Mouse (Mus musculus): Measurements from ENCODE around the gene Vwa5b1. TPM values are rescaled to one million over a fixed set of nuclear protein-coding genes. Genes with fewer than 3 reads are reported as not detected.

The Vwa5b1 gene
- total and polyA plus RNA-seq, 3 experiments, result not detected

DNA sequence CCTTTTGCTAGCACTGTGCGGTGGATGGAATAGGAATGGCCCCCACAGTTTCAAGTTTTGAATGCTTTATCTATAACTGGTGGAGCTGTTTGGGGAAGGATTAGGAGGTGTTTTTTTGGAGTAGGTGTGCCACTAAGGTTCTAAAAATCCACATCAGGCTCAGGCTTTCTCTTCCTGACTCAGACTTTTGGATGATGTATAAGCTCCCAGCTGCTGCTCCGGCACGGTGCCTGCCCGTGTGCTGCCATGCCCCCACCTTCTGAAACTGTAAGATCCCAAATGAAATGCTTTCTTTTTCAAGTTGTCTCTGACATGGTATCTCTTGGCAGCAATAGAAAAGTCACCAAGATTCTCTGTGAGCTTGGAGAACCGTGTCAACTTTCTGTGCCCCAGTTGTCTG lies 84.1 kb downstream of the Vwa5b1 start:
- Histone ChIP-seq H3K36me3 (ENCODE audit: control insufficient read depth in 1 of 2, insufficient read depth in 2 of 2, low read length in 2 of 2) (no peaks in the 10 kb centered on the region), H3K27me3 (ENCODE audit: control insufficient read depth in 1 of 2, insufficient read depth in 2 of 2, low read length in 2 of 2) (no peaks in the 10 kb centered on the region), H3K27ac (ENCODE audit: control insufficient read depth, low read depth, low read length) (no peak overlapping the region), H3K79me2 (ENCODE audit: control insufficient read depth, insufficient read depth, low read length, poor library complexity) (no peaks in the 10 kb centered on the region), H3K9ac (ENCODE audit: control insufficient read depth, low read depth, low read length, poor library complexity, severe bottlenecking) (no peak overlapping the region), H3K4me1 (ENCODE audit: control insufficient read depth in 1 of 2, insufficient read depth in 2 of 2, low read length in 2 of 2) (no peaks in the 10 kb centered on the region), H3K4me3 (ENCODE audit: control insufficient read depth in 1 of 2, insufficient read depth in 1 of 2, low read depth in 2 of 2, low read length in 2 of 2) (no peak overlapping the region), H3K9me3 (replicated peaks; ENCODE audit: insufficient read depth, low read length) (no peaks in the 10 kb centered on the region)
- DNase-seq (ENCODE audit: low read depth, low spot score), result no peak
- no peak for TF ChIP-seq EP300 (IDR thresholded peaks at IDR 0.05; ENCODE audit: low read depth in 1 of 2, low read length in 2 of 2)
- no peak for TF ChIP-seq TCF12 (IDR thresholded peaks at IDR 0.05; ENCODE audit: low read depth, low read length)
- TF ChIP-seq MXI1 (IDR thresholded peaks at IDR 0.05; ENCODE audit: low read depth, low read length), result no peak
- no peak for TF ChIP-seq KAT2A (conservative IDR thresholded peaks at IDR 0.05; ENCODE audit: low read depth, low read length)
- no peak for TF ChIP-seq ETS1 (IDR thresholded peaks at IDR 0.05; ENCODE audit: low read depth, low read length)
- TF ChIP-seq POLR2AphosphoS2 (IDR thresholded peaks at IDR 0.05; ENCODE audit: low read length), result no peak
- TF ChIP-seq HCFC1 (IDR thresholded peaks at IDR 0.05; ENCODE audit: low read depth, low read length), result no peak
- TF ChIP-seq UBTF (IDR thresholded peaks at IDR 0.05; ENCODE audit: borderline replicate concordance, insufficient read depth, low read depth, low read length), result no peak
- TF ChIP-seq MAX (IDR thresholded peaks at IDR 0.05; ENCODE audit: low read length), result no peak
- TF ChIP-seq MAFK (IDR thresholded peaks at IDR 0.05; ENCODE audit: borderline replicate concordance, low read depth, low read length), result no peak
- no peak for TF ChIP-seq BHLHE40 (IDR thresholded peaks at IDR 0.05; ENCODE audit: borderline replicate concordance, low read depth, low read length)
- TF ChIP-seq MEF2A (IDR thresholded peaks at IDR 0.05; ENCODE audit: extremely low read depth, insufficient replicate concordance, low read depth, low read length, poor library complexity, severe bottlenecking), result no peak

GRCm38 (mm10) chr4:138550557-138550956 lies 85.1 kb downstream of the Vwa5b1 start:
- Histone ChIP-seq H3K36me3 (ENCODE audit: control insufficient read depth in 1 of 2, insufficient read depth in 2 of 2, low read length in 2 of 2) (no peaks in the 10 kb centered on the region), H3K79me2 (ENCODE audit: control insufficient read depth, insufficient read depth, low read length, poor library complexity) (no peaks in the 10 kb centered on the region), H3K9me3 (replicated peaks; ENCODE audit: insufficient read depth, low read length) (no peaks in the 10 kb centered on the region), H3K9ac (ENCODE audit: control insufficient read depth, low read depth, low read length, poor library complexity, severe bottlenecking) (no peak overlapping the region), H3K27me3 (ENCODE audit: control insufficient read depth in 1 of 2, insufficient read depth in 2 of 2, low read length in 2 of 2) (no peaks in the 10 kb centered on the region), H3K4me3 (ENCODE audit: control insufficient read depth in 1 of 2, insufficient read depth in 1 of 2, low read depth in 2 of 2, low read length in 2 of 2) (no peak overlapping the region), H3K4me1 (ENCODE audit: control insufficient read depth in 1 of 2, insufficient read depth in 2 of 2, low read length in 2 of 2) (no peaks in the 10 kb centered on the region), H3K27ac (ENCODE audit: control insufficient read depth, low read depth, low read length) (no peak overlapping the region)
- peak; percentile 15 for DNase-seq (ENCODE audit: low read depth, low spot score)
- TF ChIP-seq ELF1 (IDR thresholded peaks at IDR 0.05; ENCODE audit: low read depth, low read length), result no peak
- no peak for TF ChIP-seq GATA1 (IDR thresholded peaks at IDR 0.05; ENCODE audit: low read depth, low read length)
- no peak for TF ChIP-seq RAD21 (IDR thresholded peaks at IDR 0.05; ENCODE audit: low read depth, low read length)
- TF ChIP-seq MAX (IDR thresholded peaks at IDR 0.05; ENCODE audit: low read length), result no peak
- TF ChIP-seq NRF1 (IDR thresholded peaks at IDR 0.05; ENCODE audit: insufficient read depth, low read depth, low read length, poor library complexity, severe bottlenecking), result no peak

All from MEL (cell line).